Mouse (Mus musculus) lung, postnatal 10 days (tissue): ENCODE results near the gene Asgr1.
A peak's percentile ranks its signal among the peaks of the same experiment; 100 is the strongest.
"Not testable (repeated sequence)": the region's sequence is repeated elsewhere in the genome, so short reads cannot be mapped to it uniquely, and the experiment has no call there.

Experiments used
- DNase-seq: peaks from one replicate; pipeline ENCODE4 v3.0.0; 2021

The Asgr1 gene

DNA sequence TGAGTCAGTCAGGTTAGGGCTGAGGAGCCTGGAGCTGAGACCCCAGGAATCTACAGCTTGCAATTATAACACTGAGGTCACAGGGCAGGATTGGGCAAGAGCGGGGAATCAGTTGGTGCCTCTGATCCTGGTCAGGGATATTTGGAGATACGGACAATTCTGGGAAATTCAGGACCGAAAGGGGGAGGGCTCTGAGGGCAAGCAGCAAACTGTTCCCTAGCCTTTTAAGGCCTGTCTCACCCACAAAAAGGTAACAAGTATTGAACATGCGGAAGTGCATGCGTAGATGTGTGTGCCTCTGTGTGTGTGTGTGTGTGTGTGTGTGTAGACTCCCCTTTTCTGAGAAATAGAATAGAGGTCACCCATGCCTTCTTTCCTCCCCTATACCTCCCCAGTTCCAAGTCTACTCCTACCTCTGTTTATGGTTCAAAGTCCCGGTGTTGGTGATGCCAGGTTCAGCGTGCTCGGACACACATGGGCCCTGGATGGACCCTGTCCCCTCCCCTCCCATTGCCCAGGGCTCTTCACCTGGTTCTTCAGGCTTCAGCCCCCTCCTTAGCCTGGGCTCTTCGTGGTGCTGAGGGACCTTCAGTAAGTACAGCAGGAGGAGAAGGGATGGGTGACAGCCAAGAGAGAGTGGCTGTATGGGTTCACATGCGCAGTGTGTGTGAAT, at the start of gene Asgr1:
Gene Asgr1, plus strand, starts transcription at position 188 of the 673 bp plus-strand sequence.
- DNase-seq: no peak

DNA sequence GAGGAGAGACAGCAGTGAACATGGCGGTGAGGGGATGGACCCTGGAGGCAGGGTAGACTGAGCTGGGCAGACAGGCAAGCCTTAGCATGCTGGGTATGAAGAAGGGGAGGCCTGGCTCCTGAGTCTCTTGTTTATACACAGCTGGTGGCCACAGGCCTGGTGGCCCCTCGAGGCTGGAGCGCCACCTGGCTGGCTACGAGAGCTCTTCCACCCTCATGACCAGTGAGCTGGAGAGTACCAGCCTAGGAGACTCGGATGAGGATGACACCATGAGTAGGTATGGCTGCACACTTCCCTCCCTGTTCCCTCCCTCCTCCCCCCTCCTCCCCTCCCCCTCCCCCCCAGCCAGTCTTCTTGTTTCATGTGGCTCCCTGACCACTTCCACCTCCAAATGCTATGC, 48.4 kb upstream of the Asgr1 start:
- no peak for DNase-seq

DNA sequence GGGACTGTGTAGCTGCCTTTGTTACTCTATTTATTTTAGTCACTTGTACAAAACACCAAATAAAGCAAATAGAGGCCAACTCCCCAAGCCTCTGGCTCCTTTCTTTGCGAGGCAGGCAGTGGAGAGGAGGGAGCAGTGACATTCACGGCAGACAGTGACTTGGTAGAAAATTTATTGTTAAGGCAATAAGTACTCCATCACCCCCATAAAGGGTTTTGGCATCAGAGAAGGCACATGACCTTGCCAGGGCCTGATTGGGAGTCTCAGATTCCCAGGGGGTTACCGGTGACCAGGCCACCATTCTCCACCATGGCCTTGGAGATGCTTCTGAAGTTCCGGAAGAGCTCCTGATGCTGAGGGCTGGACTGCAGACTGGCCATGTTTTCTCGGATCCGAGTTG, 43.9 kb upstream of the Asgr1 start:
- no peak for DNase-seq

DNA sequence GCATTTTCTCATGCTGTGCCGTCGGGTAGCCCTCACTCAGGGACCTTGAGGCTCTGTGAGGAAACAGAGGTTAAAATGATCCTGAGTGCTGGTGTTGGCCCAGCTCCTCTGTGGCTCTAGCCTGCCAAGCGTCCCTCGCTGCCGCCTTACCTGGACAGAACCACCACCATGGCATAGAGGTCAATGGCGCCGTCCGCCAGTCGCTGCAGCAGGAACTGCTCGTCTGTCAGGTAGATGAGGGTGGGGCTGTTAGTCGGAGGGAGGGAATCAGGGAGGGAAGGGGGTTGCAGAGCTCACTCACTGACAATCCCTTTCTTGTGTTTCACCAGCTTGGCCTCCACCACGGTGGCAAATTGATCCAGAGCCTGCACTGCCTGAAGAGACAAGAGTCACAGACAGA, 43.3 kb upstream of the Asgr1 start:
- DNase-seq: no peak

DNA sequence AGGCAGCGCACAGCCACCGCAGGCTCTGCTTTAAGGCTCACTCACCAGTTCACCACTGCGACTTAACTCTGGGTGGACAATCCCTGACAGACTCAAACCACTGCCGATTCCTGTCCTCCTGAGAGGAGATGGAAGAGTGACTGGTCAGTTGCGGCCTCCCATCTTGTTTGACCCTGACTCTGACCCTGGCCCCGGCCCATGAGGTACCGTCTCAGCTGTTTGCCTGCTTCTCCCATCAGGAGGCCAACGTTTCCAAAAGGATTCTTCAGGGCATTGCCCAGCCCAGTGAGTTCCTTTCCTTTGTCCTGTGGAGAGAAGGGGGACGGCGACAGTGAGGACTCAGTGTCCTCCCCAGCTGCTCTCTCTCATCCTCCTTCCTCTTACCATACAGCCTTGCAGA, 42.9 kb upstream of the Asgr1 start:
- DNase-seq: no peak

DNA sequence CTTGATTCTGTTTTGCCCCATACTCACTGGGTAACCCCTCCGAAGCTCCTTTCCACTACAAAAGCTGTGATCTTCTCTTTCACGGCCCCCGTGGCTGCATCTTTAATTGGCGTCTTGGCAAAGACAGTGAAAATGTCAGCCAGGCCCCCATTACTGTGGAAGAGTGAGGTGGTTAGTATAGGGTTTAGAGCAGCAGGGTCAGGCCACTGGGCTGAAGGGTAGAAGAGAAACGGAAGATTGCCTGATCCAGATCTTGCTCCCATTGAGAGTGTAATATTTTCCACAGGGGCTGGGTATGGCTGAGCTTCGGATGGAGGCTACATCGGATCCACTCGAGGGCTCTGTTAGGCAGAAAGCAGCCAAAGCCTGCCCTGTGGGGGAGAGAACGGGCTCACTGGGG, 41.0 kb upstream of the Asgr1 start:
- DNase-seq: no peak

DNA sequence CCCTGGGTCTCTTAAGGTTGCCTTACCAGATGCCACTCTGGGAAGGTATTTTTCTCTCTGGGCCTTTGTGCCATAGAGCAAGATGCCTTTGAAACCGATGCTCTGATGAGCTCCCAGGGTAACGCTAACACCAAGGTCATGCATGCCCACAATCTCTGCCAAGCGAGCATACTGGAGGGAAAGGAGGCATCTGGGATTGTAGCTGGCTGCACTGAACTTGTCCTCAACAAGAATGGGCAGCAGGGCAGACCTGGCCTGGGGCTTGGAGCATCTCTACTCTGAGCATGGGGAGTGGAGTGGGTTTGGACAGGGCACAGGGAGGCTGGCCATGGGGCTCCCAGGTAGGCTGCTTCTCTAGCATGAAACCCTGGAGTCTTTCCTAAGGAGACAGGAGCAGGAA, 40.5 kb upstream of the Asgr1 start:
- DNase-seq: no peak

DNA sequence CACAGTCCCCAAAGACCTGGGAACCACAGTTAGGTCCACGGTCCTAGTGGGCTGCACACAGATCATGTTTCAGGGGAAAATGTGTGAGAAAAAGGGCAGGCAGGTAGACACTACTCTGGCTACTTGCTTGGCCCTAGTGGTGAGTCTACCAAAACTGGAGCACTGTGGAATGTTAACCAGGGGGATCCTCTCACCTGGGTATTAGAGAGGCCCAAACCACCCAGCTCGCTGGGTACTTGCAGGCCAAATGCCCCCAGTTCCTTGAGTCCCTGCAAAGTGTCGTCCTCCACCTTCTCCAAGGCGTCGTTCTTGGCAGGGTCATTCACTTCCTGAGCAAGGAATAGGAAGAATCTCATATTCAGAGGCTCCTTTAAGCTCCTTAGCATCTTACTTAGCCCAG, 39.8 kb upstream of the Asgr1 start:
- DNase-seq: no peak

DNA sequence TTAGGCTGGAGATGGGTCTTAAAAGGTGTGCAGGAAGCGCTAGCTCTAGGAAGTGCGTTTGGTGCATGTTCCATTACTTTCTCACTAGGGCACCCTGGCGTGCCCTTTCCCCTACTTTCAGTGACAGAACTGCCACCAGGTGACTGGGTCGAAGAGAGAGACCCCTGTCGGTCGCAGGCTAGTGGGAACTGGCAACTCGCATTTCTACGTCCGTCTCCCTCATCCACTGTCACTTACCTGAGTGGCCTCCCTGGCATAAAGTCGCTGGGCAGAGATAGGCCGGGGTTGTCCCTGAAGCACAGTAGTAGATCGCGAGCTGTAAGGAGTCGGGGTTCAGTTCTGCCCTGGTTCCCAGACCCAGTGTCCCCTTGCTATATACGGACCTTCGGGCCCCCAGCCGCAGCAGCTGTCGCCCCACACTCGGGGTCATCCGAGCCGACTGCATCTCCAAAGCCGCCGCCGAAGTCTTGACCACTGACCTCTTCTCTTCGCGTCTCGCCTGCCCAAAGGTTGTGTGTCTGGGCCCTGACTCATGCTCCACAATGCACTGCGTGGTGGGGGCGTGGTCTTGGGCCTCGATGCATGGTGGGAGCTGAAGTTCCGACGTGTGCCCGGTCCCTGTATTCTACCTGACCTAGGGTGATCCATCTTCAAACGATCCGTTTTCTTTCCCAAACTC, 38.9 kb upstream of the Asgr1 start, which contains the start of gene Acadvl:
Gene Acadvl, minus strand, starts transcription at position 532 of the 679 bp plus-strand sequence.
- peak; percentile 93 for DNase-seq

DNA sequence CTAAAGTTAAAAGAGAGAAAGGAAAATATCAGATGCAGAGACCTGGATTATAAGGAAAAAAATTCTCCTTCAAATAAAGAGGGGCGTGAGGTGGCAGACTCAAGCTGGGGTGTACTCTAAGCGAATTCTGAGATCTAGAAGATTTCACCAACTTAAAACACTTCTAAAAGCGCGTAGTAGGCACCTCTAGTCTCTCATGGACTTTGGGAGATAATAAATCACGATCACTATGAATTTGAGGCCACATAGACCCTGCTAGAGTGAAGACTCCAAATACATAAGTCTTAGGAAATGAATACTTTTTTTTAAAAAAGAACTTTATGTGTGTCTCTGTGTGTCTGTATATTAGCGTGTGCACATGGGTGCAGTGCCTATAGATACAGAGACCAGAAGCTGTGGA, 38.2 kb upstream of the Asgr1 start:
- DNase-seq: no peak

DNA sequence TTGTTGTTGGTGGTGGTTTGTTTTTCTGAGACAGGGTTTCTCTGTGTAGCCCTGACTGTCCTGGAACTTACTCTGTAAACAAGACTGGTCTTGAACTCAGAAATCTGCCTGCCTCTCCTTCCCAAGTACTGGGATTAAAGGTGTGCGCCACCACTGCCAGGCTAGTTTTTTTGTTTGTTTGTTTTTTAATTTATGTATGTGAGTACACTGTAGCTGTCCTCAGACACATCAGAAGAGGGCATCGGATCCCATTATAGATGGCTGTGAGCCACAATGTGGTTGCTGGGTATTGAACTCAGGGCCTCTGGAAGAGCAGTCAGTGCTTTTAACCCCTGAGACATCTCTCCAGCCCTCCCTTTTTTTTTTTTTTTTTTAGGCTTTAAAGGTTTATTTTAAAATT, 37.7 kb upstream of the Asgr1 start:
- not testable (repeated sequence) for DNase-seq

DNA sequence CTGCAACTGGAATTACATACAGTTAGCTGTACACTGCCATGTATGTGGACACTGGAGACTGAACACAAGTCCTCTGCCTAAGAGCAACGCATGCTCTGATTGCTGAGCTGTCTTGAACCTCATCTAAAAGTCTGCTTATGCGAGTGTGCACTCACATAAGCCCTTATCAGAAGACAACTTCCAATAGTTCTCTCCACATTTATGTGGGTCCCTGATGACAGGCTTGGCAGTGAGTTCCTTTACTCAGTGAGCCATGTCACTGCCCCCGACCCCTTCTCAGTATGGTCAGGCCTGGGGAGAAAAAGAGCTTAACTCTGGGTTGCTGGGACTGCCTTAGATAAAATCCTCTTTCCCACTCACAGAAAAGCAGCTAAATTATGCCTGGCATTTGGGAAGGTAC, 37.2 kb upstream of the Asgr1 start, which contains the start of gene Dlg4:
Gene Dlg4, plus strand, starts transcription at position 274 of the 400 bp plus-strand sequence.
- DNase-seq: no peak

DNA sequence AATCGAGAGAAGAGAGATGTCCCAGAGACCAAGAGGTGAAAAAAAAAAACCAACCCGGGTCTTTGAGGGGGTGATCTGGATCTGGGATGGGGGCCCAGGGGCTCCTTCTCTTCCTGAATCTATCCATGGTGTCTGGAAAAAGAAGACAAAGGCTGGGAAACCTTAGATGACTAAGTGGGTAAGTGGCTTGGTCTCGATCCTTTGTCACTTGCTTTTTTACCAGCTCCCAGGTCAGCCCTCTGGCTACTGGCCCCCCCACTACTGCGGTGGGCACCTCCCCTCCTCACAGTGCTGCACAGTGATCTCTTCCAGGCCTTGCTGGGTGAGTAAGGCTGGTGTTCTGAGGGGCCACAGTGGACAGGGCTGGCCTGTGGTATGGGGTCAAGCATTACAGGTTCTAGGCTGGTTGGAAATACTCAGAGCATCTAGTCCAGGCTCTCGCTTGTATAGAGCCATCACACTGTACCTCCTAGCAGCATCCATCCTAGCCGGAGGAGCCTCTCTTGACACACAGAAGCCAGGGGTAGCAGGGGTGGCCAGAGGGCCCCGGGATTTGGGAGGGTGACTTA, 36.6 kb upstream of the Asgr1 start:
- DNase-seq: no peak

DNA sequence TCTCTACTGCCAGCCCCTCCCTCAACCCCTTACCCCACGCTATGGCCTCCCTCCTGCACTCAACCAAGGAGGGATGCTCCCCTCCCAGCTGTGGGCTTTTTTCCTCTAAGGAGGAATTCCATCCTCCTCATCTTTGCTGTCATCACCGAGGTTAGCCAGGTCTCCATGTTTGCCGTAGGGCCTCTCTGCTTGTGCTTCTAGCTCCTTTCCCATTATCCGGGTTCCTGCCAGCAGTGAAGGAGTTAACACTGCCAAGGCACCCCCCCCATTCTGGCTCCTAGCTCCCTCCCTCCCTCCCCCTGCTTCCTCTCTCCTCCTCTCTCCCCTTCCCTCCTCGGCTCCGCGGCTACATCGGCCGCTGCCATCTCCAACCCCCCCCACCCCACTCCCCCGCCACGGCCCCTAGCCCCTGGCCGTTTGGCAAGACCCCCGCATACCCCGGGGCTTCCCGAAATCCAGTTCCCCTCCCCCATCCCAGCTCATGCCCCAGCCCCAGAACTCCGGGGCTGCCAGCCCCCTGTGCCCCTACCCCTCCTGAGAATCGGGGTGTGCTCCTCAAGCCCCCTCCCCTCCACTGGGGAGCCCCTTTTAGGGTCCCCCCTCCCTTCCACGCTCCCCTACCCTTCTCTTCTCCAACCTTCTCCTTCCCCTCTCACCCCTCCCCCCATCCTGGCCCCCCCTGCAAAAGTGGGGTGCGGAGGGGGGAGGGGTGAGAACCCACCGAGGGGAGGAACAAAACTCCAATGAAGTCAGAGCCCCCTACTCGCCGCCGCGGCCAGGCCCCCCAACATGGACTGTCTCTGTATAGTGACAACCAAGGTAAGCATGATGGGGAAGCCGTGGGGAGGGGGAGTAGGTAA, 35.5 kb upstream of the Asgr1 start:
- peak; percentile 82 for DNase-seq

DNA sequence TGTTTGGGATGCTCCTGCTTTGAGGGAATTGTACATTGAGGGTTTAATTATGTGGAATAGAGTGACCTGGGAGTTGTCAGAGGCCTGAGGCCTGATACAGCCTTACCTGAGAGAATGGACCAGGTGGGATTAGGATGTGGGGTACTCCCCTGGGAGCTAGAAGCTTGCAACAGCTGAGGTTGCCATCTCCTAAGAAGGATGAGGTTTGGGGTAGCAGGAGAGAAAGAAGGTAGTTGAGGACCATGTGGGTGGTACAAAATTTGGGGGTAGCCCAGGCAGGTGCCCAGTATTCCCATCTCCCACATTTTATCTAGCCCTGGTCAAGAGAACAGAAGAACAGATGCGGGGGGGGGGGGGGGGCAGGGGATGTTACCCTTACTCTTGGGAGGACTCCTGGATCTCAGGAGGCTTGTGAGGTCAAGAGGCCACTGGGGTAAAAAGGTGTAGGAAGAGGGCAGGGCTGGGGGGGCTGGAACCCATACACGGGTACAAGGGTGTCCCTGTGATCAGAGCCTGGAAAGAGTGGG, 34.3 kb upstream of the Asgr1 start:
- no peak for DNase-seq

DNA sequence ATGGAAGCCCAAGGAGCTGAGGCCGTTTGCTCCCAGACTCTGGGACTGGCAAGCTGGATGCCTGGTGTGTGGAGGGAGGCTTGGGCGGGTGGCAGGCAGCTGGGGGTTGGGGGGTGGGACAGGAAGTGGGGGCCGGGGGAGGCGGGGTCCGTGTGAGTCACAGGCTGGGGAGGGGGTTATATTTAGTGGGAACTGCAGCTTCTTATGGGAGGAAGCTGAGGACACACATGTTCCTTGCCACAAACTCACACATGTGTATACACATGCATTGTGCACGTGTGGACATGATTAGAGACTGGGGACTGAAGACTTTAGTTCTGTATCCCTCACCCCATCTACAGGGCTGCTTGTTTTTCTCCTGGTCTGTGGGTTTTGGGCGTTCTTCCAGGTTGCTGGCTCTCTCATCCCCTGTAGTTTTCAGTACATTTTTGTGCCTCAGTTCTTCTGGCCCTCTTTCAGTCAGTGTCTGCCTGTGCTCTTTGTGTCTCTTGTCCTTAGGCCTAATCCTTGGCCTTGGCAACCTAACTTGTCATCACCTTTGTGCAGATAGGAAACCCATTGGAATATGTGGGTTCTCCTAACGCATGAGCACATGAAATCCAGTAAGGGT, 33.8 kb upstream of the Asgr1 start:
- DNase-seq: no peak

DNA sequence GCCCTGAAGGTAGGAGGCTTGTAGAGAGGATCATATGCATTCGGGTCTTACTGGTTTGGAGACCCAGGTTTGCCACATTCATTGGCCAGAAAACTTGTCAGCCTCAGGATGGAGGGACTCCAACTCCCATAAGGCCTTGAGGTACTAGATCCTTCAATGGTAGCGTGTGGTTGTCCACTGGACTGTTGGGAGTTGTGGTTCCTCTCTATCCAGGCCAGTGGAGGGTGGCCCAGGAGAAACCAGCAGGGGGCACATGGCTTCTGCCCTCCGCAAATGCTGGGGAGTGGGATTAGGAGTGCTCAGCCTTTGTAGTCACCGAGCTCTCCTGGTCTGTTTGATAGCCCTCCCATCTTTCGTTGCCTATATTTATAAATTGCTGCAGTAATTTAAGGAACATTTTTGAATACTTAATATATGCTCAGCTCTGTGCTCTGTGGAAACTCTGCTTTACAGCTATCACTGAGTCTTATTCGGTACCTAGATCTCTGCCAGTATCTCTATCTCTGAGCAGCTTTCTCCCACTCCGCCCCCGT, 33.1 kb upstream of the Asgr1 start:
- DNase-seq: peak; percentile 88

DNA sequence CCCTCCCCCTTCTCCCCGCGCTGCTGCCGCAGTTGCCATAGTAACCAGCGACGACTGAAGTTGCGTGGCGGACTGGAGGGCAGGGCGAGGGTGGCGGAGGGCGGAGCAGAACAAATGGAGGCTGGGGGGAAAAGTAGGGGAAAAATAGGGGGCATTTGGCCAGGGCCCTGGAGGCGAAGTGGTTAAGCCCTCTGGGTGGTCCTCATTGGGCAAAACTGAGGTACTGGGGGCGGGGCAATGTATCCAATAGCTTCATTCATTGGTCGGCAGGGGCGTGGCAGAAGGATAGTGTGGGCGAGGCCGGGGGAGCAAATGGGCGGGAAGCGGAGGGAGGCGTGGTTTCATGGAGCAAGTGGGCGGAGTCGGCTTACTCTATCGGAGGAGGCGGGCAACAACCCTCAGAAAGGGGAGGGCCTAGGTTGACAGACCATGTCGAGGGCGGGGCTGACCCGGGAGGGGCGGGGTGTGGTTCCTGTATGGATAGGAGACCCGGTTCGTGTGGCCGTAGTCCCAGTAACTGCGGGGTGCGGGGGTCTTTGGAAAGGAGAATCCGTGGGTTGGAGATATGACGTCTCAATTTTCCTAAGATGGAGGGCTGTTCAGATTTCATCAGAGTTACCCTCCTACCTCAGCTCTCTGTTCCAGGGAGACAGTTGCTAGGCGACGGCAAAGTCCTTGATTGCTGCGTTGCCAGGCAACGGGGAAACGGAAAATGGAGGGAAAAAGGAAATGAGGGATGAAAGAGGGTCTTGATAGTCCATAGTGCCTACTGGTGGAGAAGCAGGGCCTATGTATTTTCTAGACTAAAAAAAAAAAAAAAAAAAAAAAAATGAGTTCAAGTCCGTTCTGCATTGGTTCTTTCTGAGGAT, 32.4 kb upstream of the Asgr1 start:
- peak; percentile 98 for DNase-seq

DNA sequence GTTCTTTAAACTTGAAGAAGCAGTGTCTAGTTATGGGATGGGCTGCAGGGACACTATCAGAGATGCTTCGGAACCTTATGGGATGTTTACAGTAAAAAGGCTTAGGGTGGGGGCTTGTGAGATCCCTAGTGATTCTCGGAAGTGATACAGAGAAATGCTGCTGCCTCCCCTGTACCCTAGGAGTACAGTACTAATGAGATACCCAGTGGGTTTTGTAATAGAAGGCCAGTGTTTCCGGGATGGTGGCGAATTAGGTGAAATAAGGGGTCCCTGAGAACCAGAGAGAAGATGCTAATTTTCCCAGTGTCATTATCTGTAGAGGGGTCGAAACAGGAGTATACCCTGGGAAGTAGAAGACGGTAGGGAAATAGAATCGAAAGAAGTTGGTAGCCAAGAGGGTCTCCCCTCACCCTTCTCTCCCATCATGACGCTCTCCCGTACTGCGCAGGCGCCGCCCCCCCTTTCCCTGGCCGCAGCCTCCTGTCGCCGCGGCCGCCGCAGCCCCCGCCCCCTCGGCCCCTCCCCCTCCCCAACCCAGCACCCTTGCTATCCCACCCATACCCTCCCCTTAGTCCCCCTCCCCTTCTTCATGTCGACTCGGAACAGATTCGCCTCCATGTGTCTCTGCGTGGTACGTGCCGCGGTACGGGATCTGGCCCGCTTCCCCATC, 30.3 kb upstream of the Asgr1 start:
- peak; percentile 47 for DNase-seq

DNA sequence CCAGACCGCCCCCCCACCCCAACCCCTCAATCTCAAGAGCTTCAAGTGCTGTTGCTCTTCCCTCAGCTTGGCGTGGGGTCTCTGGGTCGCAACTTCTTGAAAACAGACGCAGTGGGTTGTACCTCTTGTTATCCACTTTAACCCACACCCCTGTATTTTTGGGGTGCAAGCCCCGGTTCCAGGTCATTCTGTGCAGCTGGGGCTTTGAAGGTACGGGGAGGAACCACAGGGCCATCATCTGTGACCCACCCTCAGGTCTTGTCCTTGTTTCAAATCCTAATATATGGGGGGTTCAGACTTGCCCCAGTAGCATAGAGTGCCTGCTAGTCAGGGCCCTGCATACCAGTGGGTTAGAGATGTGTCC, 29.8 kb upstream of the Asgr1 start:
- DNase-seq: no peak

DNA sequence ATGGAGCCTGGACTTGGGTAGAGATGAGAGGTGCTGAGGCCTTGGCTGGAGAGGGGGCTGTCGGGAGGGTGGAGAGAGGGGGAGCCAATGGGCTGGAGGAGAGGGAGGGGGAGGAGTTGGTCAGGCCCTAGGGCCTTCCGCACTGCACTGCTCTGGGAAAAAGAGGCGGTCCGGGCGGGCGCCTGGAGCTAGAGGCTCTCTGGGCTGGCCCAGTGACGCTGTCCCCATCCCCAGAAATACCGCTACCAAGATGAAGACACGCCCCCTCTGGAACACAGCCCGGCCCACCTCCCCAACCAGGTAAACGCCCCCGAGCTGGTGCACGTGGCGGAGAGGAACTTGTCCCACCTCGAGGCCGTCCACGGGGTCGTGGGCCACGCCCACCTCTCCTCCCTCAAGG, 27.2 kb upstream of the Asgr1 start:
- DNase-seq: peak; percentile 86
